Mouse (Mus musculus) WW6 (cell line): ENCODE measurements around the gene Heyl.
"Not testable (repeated sequence)": the region's sequence is repeated elsewhere in the genome, so short reads cannot be mapped to it uniquely, and the experiment has no call there.

Experiments used
- DNase-seq: peaks from one replicate; pipeline ENCODE4 v3.0.0-alpha.2; 2013; ENCODE audit warnings: low read depth, low spot score

Heyl gene

GRCm38 (mm10) chr4:123232841-123233240 is 515 bp upstream of the Heyl start:
- no peak for DNase-seq

- DNase-seq: no peak
Measured at GRCm38 (mm10) chr4:123235835-123236430, 2.6 kb downstream of the Heyl start.

GRCm38 (mm10) chr4:123236431-123237031 is 3.2 kb downstream of the Heyl start:
- DNase-seq: no peak

- no peak for DNase-seq
Measured at GRCm38 (mm10) chr4:123237386-123238266, 4.3 kb downstream of the Heyl start.

GRCm38 (mm10) chr4:123239361-123240203 is 6.2 kb downstream of the Heyl start:
- DNase-seq: no peak

- no peak for DNase-seq
Measured at GRCm38 (mm10) chr4:123246221-123246620, 12.9 kb downstream of the Heyl start.

GRCm38 (mm10) chr4:123246651-123247050 is 13.3 kb downstream of the Heyl start:
- no peak for DNase-seq

- no peak for DNase-seq
Measured at GRCm38 (mm10) chr4:123247147-123247880, 14.0 kb downstream of the Heyl start.

GRCm38 (mm10) chr4:123248971-123249567 is 15.7 kb downstream of the Heyl start:
- DNase-seq: no peak

- no peak for DNase-seq
Measured at GRCm38 (mm10) chr4:123252214-123252613, 18.9 kb downstream of the Heyl start.

- DNase-seq: no peak
Measured at GRCm38 (mm10) chr4:123254617-123255016, 21.3 kb downstream of the Heyl start.

GRCm38 (mm10) chr4:123260071-123260746 is 26.9 kb downstream of the Heyl start:
- no peak for DNase-seq

- DNase-seq: no peak
Measured at GRCm38 (mm10) chr4:123261721-123262401, 28.5 kb downstream of the Heyl start, which contains the start of gene Pabpc4. Pabpc4 (plus strand) TSS chr4:123262351.

- no peak for DNase-seq
Measured at GRCm38 (mm10) chr4:123271063-123271462, 37.7 kb downstream of the Heyl start.

GRCm38 (mm10) chr4:123280117-123280516 is 46.8 kb downstream of the Heyl start:
- no peak for DNase-seq

- peak; percentile 85 for DNase-seq
Measured at GRCm38 (mm10) chr4:123282500-123282899, 49.1 kb downstream of the Heyl start.

GRCm38 (mm10) chr4:123282915-123283674 is 49.7 kb downstream of the Heyl start:
- not testable (repeated sequence) for DNase-seq

- DNase-seq: not testable (repeated sequence)
Measured at GRCm38 (mm10) chr4:123283675-123284064, 50.3 kb downstream of the Heyl start.
